Mouse (Mus musculus): ENCODE results near the gene Rundc3a. TPM values are rescaled to one million over a fixed set of nuclear protein-coding genes. Genes with fewer than 3 reads are reported as not detected.
"Not testable (repeated sequence)": the region's sequence is repeated elsewhere in the genome, so short reads cannot be mapped to it uniquely, and the experiment has no call there.

The Rundc3a gene
- polyA plus RNA-seq, 1 experiment: 4.0 TPM

DNA sequence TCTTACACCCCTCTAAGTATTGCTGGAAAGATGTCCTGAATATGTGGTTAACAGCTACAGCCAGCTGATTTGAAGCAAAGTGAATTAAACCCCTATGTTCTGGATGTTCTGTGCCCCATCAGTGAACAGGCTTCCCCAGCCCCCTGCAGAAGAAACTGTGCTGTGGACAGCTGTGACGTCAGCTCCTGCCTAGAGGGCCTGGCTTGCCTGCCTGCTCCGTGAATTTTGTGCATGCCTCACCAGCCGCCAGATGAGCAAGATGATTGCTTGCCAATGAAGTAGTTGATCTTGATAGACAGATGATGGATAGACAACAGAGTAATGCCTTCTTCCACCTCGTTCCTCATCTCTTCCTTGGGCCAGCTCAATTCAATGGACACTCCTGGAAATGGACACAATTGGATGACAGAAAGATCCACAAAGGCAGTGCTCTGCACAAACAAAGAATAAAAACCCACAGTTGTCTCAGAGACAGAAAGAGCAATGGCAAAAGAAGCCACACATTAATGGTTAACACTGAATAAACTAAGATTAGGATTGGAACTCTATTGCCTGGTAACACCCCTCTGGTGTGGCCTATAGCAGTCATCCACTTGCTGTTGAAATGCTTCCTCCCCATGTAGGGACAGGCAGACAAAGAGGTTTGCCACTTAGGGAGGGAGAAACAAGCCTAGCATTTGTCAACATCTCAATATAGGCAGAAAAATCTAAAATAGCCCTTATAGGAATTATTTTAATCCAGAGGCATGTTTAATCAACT lies 11.7 kb upstream of the Rundc3a start:
- Histone ChIP-seq H3K36me3 (ENCODE audit: control insufficient read depth, insufficient read depth, low read length) (no peaks in the 10 kb centered on the region), H3K4me3 (ENCODE audit: extremely low read depth, insufficient read depth, insufficient read length) (no peak overlapping the region), H3K27me3 (ENCODE audit: control insufficient read depth, insufficient read depth, low read length) (no peaks in the 10 kb centered on the region), H3K4me1 (ENCODE audit: control insufficient read depth, insufficient read depth, insufficient read length) (no peaks in the 10 kb centered on the region), H3K27ac (ENCODE audit: insufficient read depth, low read length) (no peak overlapping the region)
- DNase-seq (ENCODE audit: low read depth in 1 of 2, low spot score in 2 of 2): no peak
- TF ChIP-seq POLR2A (IDR thresholded peaks at IDR 0.05; ENCODE audit: low read depth, low read length) (no peak), CTCF (IDR thresholded peaks at IDR 0.05; ENCODE audit: extremely low read depth, insufficient read depth, insufficient read length, insufficient replicate concordance) (no peak)
- 70% methylated on average over 4 of the region's 4 CpGs for WGBS

- WGBS: 65% methylated on average over 3 of the region's 3 CpGs
- Histone ChIP-seq H3K4me1 (ENCODE audit: control insufficient read depth, insufficient read depth, insufficient read length) (no peaks in the 10 kb centered on the region), H3K4me3 (ENCODE audit: extremely low read depth, insufficient read depth, insufficient read length) (no peak overlapping the region), H3K36me3 (ENCODE audit: control insufficient read depth, insufficient read depth, low read length) (no peaks in the 10 kb centered on the region), H3K27me3 (ENCODE audit: control insufficient read depth, insufficient read depth, low read length) (no peaks in the 10 kb centered on the region), H3K27ac (ENCODE audit: insufficient read depth, low read length) (no peak overlapping the region)
- TF ChIP-seq CTCF (IDR thresholded peaks at IDR 0.05; ENCODE audit: extremely low read depth, insufficient read depth, insufficient read length, insufficient replicate concordance) (no peak), POLR2A (IDR thresholded peaks at IDR 0.05; ENCODE audit: low read depth, low read length) (no peak)
- DNase-seq (ENCODE audit: low read depth in 1 of 2, low spot score in 2 of 2): no peak
Observed at GRCm38 (mm10) chr11:102382794-102383193, 10.4 kb upstream of the Rundc3a start.

DNA sequence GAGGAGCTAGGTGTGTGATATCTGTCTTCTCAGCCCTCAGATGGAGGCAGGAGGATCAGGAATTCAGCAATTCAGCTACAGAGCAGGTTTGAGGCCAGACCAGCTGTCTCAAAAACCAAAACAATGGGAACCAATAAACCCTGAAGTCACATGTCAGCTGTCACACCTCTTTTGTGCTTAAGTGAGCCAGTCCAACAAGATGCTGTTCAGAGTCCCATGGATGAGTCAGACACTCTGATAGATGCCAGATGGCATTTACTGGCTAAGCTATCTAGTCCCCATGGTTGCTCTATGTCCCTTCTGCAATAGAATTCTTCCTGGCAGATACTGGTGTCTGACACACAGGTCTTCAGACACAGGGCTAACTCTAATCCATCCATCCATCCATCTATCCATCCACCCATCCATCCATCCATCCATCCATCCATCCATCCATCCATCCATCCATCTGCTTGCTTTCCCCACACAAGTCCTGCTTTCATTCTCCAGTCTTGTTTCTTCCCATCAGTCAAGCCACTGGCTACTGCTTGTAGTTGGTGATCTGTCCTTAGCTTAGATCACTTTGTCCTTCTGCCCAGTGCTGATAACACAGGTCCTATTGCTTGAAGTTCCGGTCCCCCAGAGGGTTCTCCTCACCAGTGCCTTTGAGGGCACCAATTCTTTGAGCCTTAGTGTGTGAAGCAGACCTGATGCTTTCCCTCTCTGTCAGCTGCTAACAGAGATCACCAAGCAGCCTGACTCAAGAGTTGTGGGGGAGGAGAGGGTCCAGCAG lies 9.7 kb upstream of the Rundc3a start:
- H3K27ac ChIP-seq (ENCODE audit: insufficient read depth, low read length): no peak overlapping the region
- H3K4me1 ChIP-seq (ENCODE audit: control insufficient read depth, insufficient read depth, insufficient read length): no peaks in the 10 kb centered on the region
- no peak for DNase-seq (ENCODE audit: low read depth in 1 of 2, low spot score in 2 of 2)
- no peaks in the 10 kb centered on the region for H3K36me3 ChIP-seq (ENCODE audit: control insufficient read depth, insufficient read depth, low read length)
- H3K27me3 ChIP-seq (ENCODE audit: control insufficient read depth, insufficient read depth, low read length): no peaks in the 10 kb centered on the region
- no peak overlapping the region for H3K4me3 ChIP-seq (ENCODE audit: extremely low read depth, insufficient read depth, insufficient read length)
- no peak for TF ChIP-seq POLR2A (IDR thresholded peaks at IDR 0.05; ENCODE audit: low read depth, low read length)
- WGBS: 64% methylated on average over 1 of the region's 1 CpGs

DNA sequence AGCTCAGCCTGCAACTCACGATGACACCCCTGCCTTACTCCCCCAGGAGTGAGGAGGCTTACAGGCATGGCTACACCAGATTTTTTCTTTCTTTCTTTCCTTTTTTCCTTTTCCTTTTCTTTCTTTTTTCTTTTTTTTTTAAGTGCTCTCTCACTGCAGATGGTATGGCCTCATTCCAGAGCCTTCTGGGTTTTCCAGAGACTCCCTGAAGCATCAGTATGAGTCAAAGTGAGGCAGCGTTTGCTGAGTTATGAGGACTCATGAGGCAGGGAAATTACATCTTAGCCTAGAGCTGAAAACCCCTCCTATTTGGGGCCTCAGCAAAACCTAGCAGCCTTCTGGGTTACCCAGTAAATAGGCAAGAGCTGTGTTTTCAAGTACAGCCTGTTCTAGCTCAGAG lies 8.8 kb upstream of the Rundc3a start:
- DNase-seq (ENCODE audit: low read depth in 1 of 2, low spot score in 2 of 2): no peak
- 67% methylated on average over 2 of the region's 2 CpGs for WGBS
- H3K27me3 ChIP-seq (ENCODE audit: control insufficient read depth, insufficient read depth, low read length): no peaks in the 10 kb centered on the region
- H3K27ac ChIP-seq (ENCODE audit: insufficient read depth, low read length): no peak overlapping the region
- no peak for TF ChIP-seq CTCF (IDR thresholded peaks at IDR 0.05; ENCODE audit: extremely low read depth, insufficient read depth, insufficient read length, insufficient replicate concordance)
- no peak for TF ChIP-seq POLR2A (IDR thresholded peaks at IDR 0.05; ENCODE audit: low read depth, low read length)
- no peaks in the 10 kb centered on the region for H3K4me1 ChIP-seq (ENCODE audit: control insufficient read depth, insufficient read depth, insufficient read length)
- H3K36me3 ChIP-seq (ENCODE audit: control insufficient read depth, insufficient read depth, low read length): no peaks in the 10 kb centered on the region
- H3K4me3 ChIP-seq (ENCODE audit: extremely low read depth, insufficient read depth, insufficient read length): no peak overlapping the region

GRCm38 (mm10) chr11:102385075-102385474 lies 8.1 kb upstream of the Rundc3a start:
- TF ChIP-seq CTCF (IDR thresholded peaks at IDR 0.05; ENCODE audit: extremely low read depth, insufficient read depth, insufficient read length, insufficient replicate concordance) (no peak), POLR2A (IDR thresholded peaks at IDR 0.05; ENCODE audit: low read depth, low read length) (no peak)
- 38% methylated on average over 4 of the region's 4 CpGs for WGBS
- no peaks in the 10 kb centered on the region for H3K27me3 ChIP-seq (ENCODE audit: control insufficient read depth, insufficient read depth, low read length)
- no peaks in the 10 kb centered on the region for H3K36me3 ChIP-seq (ENCODE audit: control insufficient read depth, insufficient read depth, low read length)
- H3K4me1 ChIP-seq (ENCODE audit: control insufficient read depth, insufficient read depth, insufficient read length): no peaks in the 10 kb centered on the region
- no peak overlapping the region for H3K4me3 ChIP-seq (ENCODE audit: extremely low read depth, insufficient read depth, insufficient read length)
- DNase-seq (ENCODE audit: low read depth in 1 of 2, low spot score in 2 of 2): no peak
- H3K27ac ChIP-seq (ENCODE audit: insufficient read depth, low read length): no peak overlapping the region

GRCm38 (mm10) chr11:102386121-102386520 lies 7.1 kb upstream of the Rundc3a start:
- WGBS: 20% methylated on average over 5 of the region's 5 CpGs
- Histone ChIP-seq H3K27me3 (ENCODE audit: control insufficient read depth, insufficient read depth, low read length) (no peaks in the 10 kb centered on the region), H3K27ac (ENCODE audit: insufficient read depth, low read length) (no peak overlapping the region), H3K36me3 (ENCODE audit: control insufficient read depth, insufficient read depth, low read length) (no peaks in the 10 kb centered on the region), H3K4me1 (ENCODE audit: control insufficient read depth, insufficient read depth, insufficient read length) (no peaks in the 10 kb centered on the region), H3K4me3 (ENCODE audit: extremely low read depth, insufficient read depth, insufficient read length) (no peak overlapping the region)
- TF ChIP-seq CTCF (IDR thresholded peaks at IDR 0.05; ENCODE audit: extremely low read depth, insufficient read depth, insufficient read length, insufficient replicate concordance): no peak
- TF ChIP-seq POLR2A (IDR thresholded peaks at IDR 0.05; ENCODE audit: low read depth, low read length): no peak
- no peak for DNase-seq (ENCODE audit: low read depth in 1 of 2, low spot score in 2 of 2)

GRCm38 (mm10) chr11:102389436-102389835 lies 3.8 kb upstream of the Rundc3a start:
- H3K36me3 ChIP-seq (ENCODE audit: control insufficient read depth, insufficient read depth, low read length); H3K27me3 ChIP-seq (ENCODE audit: control insufficient read depth, insufficient read depth, low read length); DNase-seq (ENCODE audit: low read depth in 1 of 2, low spot score in 2 of 2); H3K4me3 ChIP-seq (ENCODE audit: extremely low read depth, insufficient read depth, insufficient read length); H3K27ac ChIP-seq (ENCODE audit: insufficient read depth, low read length): not testable (repeated sequence)
- 84% methylated on average over 4 of the region's 5 CpGs for WGBS
- H3K4me1 ChIP-seq (ENCODE audit: control insufficient read depth, insufficient read depth, insufficient read length): peaks cover 11% of the 10 kb centered on the region
